Mouse (Mus musculus) liver, adult 2 months (tissue): ENCODE measurements around the gene Galnt10.

Source experiments
- CTCF ChIP-seq: fragments of 200-500 bp; IDR thresholded peaks from 2 replicates; pipeline ENCODE4 v1.5.1; 2011; ENCODE audit warnings: low read depth, low read length, control low read depth
- POLR2A ChIP-seq: fragments of 200-500 bp; IDR thresholded peaks from 2 replicates; pipeline ENCODE4 v1.6.1; 2011; ENCODE audit warnings: low read length, control low read depth; ENCODE audit not compliant: insufficient read depth; ENCODE audit errors: extremely low read depth

GRCm38 (mm10) chr11:57625465-57625864 is 19.8 kb upstream of the Galnt10 start:
- TF ChIP-seq CTCF (no peak), POLR2A (no peak)
